Mouse (Mus musculus) cerebellum, adult 8-10 months (tissue): ENCODE measurements around the gene Grm4.

Experiments used
- DNase-seq: peaks from one replicate; pipeline ENCODE4 v3.0.0; 2022

The Grm4 gene

DNA sequence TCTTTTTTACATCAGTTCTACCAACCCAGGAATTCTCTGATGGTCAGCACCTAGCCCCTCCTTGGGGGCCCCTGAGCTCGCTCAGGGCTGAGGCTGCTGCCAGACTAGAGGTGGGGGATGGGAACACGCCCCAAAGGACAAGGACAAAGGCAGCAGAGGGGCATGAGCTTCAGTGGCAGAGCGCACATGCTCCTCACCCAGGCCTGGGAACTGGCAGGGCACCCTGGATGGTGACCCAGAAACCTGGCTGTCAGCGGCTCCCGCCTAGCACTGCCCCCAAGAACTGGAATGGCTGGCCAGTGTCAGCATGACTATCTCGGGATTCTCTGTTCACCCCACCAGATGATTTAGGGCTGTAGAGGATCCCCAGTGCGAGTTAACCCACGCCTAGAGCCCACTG lies 28.0 kb upstream of the Grm4 start:
- DNase-seq: no peak

GRCm38 (mm10) chr17:27547253-27547868 lies 26.2 kb upstream of the Grm4 start:
- DNase-seq: no peak

DNA sequence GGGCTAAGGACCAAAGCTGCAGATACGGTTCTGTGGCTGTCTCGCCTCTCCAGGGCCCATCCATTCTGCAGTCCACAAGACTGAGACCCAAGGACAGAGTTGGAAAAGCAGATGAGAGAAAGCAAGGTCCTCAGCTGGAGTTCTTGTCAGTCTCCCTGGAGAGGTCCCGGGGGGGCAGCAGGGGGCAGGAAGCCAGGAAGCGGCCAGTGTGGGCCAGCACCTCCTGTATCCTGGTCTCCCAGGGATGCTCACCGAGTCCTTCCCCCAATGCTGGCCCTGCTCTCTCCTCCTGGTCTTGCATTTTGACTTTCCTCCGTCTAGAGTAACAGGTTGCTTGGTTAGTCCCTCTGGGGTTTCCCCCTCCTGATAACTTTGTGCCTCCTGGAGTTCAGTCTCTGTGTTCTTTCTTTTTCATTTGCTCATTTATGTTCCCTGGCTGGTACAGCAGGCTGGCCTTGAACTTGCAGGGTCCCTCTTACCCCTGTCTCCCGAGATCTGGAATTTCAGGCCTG lies 25.4 kb upstream of the Grm4 start:
- no peak for DNase-seq

GRCm38 (mm10) chr17:27545991-27546390 lies 24.8 kb upstream of the Grm4 start:
- no peak for DNase-seq

DNA sequence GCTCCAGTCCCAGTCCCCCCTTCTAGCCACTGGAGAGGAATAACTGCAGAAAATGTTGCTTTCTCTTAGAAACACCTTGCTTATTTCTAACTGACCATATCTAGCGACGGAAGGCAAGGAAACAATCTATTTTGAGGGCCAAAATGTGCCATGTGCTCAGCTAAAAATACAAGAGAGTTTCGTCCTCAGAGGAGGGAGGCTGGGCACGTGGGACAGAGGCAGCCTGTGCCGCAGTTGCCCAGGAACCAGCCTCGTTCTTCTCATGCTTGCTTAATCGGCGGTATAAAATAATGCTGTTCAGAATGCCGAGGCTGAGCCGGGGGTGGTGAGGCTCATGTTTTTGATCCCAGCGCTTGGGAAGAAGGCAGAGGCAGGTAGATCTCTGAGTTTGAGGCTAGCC lies 23.3 kb upstream of the Grm4 start:
- no peak for DNase-seq

DNA sequence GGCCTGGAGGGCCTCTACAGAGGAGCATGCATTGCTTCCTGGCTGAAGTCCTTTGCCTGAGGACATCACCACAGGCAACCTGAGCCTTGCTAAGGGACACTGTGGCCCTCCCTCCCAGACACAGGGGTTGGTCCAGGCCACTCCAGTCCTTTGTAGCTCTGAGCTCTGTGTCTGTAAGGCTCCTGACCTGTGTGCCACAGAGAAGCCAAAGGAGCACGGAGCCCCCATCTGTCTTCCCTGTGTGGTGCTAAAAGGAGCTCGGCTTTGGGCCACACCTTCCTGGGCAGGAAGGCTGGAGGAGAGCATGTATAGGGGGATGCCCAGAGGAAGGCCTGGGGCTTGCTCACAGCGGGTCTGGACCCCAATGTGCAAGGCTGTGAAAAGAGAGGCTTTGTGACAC lies 20.8 kb upstream of the Grm4 start:
- no peak for DNase-seq

GRCm38 (mm10) chr17:27541261-27541660 lies 20.1 kb upstream of the Grm4 start:
- no peak for DNase-seq

DNA sequence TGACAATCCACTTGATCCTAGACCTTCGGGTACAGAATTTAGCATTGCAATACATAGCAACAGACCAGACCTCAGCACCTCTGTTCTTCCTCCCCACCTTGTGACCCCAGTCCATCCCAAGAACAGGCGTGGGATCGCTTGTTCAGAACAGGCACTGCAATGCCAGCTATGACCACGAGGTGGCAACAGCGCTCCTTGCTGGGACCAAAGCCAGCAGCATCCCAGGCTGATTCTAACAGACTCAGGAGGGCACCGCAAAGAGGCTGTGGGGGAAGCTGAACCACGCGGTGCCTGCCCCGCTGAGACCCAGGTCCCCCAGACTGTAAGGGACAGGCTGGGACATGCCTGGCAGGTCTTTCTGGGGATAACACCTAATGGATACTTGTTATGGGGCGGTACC lies 13.5 kb upstream of the Grm4 start:
- peak; percentile 95 for DNase-seq

- no peak for DNase-seq
Observed at GRCm38 (mm10) chr17:27533354-27533753, 12.2 kb upstream of the Grm4 start.

DNA sequence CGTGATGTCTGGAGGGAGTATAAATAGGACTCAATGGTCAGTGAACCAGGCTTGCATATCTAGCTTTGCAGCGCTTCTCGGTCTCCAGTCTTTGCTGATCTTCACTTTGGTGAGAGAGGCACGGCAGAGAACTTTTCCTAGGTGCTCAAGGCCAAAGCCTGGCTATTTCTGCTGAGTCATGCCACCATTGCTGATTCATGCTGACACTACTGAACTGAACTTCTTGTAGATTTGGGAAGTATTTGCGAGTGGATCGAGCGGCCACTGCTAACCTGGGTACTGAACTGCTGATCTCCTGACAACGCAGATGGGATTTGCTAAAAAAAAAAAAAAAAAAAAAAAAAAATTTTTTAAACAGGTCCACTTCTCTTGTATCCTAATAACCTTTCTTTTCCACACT lies 10.9 kb upstream of the Grm4 start:
- no peak for DNase-seq

DNA sequence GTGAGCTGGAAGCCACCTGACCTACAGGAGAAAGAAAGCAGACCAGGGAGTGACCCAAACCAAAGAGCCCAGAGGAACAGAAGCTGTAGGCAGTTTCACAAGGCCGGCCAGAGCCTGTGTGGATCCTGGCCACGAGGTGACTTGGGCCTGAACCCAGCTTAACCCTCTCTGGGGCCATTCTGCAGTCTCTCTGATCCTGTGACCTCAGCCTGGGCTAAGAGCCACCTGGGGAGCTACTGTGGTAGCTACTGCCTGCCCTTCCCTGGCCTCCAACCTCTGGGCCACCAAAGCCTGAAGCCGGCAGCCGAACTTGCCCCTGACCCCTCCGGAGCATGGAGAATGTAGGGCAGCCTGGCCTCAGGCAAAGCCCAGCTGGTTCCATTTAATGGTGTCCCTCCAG lies 7.6 kb upstream of the Grm4 start:
- no peak for DNase-seq

GRCm38 (mm10) chr17:27528030-27528429 lies 6.8 kb upstream of the Grm4 start:
- DNase-seq: no peak

GRCm38 (mm10) chr17:27527188-27527587 lies 6.0 kb upstream of the Grm4 start:
- DNase-seq: no peak

- no peak for DNase-seq
Observed at GRCm38 (mm10) chr17:27523121-27523520, 1.9 kb upstream of the Grm4 start.

GRCm38 (mm10) chr17:27520557-27520956 lies 646 bp downstream of the Grm4 start:
- peak; percentile 82 for DNase-seq

DNA sequence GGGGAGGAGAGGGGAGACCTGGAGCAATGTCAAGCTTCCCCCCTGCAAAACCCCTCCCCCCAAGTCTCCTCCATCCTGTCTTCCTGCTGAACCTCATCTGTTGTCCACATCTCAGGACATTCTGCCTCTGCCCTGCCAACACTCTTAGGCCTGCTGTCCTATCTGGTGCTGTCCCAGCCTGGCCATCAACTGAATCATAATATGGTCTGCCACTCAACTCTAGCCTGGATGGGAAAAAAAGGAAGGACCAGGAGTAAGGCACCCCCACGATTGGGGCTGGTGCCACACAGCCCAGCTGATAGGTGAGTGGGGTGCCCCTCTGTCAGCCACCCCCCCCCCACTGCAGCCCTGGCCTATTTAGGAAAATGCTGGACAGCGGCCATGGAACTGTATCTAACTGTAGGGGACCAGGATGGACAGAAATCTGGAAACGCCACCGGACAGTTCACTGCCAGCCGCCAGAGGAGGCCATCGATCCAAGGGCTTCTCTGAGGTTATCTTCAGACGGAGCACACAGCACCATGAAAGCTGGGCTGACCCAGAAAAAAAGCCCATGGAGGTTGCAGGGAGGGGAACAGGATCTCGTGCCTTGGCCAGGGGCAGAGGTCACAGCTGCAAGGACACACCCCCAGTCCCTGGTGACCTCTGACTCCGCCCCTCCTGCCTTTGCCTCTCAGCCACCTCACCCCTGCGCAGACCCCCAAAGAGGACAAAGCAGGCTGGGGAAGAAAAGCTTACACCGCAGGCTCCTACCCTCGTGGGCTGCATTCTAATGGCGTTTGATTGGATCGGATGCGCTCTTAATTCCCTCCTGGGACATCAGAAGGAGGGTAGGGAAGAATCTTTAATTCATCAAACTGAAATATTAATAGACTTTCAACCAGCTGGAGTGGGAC lies 2.3 kb downstream of the Grm4 start:
- DNase-seq: no peak

DNA sequence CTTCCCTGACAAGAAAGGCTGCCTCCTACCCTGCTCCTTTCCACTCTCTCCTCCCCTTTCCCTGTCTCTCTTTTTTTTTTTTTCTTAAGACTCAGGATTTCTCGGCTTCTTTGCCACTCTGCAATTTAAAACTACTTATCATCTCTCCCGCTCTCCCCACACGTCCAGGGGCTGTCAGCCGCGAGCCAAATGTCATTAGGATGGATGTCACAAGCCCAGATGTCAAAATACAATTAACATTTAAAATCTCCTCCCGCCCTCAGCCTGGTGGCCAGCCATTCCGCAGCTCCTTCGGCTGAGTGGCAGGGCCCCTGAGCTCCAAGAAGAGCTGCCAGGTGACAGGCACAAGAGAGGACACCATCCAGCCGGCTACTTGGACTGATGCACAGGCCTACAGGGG lies 2.9 kb downstream of the Grm4 start:
- DNase-seq: no peak

DNA sequence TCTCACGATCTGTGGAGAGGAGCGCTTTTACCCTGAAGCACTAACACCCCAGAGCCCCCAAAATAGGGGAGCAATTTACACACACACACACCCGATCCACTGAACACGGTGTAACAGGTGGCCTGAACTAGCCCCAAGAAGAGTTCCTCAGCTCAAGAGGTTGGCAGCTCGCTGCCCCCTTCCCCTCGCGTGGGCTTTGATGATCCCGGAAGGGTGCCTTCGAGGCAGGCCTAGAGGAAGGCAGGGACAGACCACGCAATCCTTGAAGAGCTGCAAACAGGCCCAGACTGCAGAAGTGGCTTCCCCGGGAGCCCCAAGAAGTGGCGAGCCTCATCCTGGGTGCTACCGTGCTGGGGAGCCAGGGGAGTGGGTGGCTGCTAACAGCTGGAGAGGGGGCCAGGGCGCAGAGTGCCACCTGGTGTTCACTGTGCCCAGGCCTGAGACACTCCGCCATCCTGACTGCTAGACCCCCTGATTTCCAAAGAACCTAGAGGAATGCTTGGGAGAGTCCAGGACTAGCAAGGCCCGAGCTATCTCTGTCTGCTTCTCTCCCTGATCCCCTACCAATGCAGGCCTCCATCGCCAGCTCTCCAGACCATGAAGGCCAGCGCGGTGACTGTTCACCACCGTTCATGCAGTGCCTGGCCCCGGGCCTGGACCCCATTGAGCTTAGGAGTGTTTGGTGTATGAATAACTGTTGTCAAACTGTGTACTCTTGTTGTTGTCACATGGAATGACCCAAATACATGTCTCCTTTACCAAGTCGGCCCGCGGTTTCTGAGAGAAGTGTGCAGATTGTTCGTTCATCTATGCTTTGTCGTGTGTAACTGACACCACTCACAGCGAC lies 7.1 kb downstream of the Grm4 start:
- no peak for DNase-seq

DNA sequence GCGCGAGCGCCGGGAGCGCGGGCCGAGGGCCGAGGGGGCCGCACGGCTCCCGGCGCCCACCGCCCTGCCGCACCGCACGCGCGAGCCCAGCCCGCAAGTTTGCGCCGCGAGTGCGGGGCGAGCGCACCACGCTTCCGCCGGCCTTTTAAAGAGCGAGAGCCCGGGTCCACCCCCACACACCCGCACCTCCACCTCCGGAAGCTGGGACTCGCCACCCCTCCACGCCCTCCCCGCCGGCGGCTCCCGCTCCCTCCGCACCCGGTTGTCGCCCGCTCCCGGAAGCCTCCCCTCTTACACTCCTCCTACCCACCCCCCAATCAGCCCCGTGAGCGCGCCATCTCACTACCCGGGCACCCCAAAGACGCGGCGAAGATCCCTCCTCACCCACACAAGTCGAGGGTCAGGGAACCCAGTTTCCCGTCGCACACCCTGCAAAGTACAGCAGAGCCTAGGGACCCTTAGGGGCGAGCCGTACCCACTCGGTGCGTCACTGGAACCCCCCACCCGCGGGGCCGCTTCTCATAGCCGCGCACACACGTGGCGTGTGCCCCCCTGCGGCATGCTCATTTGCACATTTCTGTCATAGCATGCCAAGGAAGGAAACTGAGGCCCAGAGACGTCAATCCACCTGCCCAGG lies 7.8 kb downstream of the Grm4 start:
- DNase-seq: peak; percentile 76

DNA sequence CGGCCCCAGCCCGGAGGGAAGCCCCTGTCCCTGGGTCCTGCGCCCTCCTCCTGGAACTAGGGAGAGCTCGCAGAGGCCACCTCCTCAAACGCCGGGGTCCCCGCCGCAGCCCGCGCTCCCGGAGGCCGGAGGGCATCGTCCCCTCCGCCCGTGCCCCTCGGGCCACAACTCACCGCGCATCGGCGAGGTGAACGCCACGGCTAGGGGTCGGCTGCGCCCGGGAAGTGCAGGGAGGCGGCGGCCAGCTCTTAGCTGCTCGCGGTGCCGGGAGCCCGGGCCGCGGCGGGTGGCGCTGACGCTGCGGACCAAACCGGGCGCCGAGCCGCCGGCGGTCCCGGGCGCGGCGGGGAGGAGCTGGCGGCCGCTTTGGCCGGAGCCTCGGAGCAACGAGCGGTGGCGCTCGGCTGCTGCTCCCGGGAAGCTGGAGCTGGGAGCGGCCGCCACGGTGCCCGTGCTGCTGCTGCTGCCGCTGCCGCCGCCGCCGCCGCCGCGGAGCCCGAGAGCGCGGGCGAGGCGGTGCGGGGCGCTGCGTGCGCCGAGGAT lies 8.5 kb downstream of the Grm4 start:
- DNase-seq: peak; percentile 50

DNA sequence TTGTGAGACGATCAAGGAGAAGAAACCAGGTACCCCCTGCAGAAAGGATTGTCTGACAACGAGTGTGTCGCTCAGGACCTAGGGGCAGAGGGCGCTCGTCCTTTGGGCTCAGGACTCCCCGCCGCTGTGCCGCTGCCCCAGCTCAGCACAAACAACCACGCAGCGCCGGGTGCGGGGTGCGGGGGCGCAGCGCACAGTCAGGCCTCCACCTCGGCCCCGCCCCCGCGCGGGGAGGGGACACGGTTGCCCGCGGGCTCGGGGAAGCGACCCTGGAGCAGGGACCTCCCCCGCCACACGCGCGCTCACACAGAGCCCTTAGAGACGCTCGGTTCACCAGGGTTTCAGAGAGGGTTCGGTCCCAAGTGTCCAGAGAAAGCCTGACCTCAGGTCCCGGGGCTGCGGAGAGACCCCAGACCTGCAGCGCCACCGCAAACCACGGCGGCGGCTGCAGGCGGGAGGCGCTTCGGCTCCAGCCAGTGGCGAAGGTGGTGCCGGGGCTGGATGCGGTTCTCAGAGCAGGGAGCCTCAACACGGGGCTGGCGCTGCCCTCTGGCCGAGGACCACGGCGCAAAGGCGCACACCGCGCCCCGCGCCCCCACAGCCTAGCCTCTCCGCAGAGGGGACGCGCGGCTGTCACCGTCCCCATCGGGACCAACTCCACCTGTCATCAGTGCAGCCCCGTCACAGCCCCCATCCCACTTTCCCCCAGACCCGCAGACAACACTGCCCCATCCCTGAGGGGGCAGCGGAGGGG lies 9.2 kb downstream of the Grm4 start:
- peak; percentile 79 for DNase-seq
